Mouse (Mus musculus): Measurements from ENCODE around the gene Ice1. TPM values are rescaled to one million over a fixed set of nuclear protein-coding genes. Genes with fewer than 3 reads are reported as not detected.

The Ice1 gene
- total RNA-seq (2021): 10 to 100 TPM; 29.4 to 29.9 TPM
- long read RNA-seq, experiment 1, partial matches to known transcripts: 3 of 6 reads
- long read RNA-seq, experiment 1, other reads (novel, unspliced or antisense): 3 of 6 reads
- long read RNA-seq, experiment 2, partial matches to known transcripts: 2 of 6 reads
- long read RNA-seq, experiment 2, other reads (novel, unspliced or antisense): 4 of 6 reads

- DNase-seq: peak in 1 of 2 experiments; percentile 14
Measured at GRCm38 (mm10) chr13:70637282-70637661, at the start of gene Ice1. Ice1 (minus strand) TSS chr13:70637634.

DNA sequence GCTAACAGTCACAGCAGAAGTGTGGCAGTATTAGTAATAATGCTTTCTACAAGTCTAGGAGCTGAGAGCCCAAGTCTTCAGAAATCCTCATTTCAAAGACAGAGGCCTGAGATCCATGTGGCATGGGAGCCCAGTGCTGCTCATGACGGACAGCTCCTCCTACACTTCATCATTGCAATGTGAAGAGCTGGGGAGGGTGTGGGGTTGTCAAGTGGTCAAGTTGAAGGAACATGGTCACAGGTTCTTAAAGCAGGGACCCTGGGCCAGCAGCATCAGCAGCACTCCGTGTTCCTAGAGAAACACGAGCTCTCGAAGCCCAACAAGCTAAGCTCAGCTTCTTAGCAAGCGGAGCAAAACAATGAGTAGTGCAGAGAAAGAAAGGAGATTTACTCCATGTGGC lies 48.4 kb upstream of the Ice1 start:
- no peak for DNase-seq

DNA sequence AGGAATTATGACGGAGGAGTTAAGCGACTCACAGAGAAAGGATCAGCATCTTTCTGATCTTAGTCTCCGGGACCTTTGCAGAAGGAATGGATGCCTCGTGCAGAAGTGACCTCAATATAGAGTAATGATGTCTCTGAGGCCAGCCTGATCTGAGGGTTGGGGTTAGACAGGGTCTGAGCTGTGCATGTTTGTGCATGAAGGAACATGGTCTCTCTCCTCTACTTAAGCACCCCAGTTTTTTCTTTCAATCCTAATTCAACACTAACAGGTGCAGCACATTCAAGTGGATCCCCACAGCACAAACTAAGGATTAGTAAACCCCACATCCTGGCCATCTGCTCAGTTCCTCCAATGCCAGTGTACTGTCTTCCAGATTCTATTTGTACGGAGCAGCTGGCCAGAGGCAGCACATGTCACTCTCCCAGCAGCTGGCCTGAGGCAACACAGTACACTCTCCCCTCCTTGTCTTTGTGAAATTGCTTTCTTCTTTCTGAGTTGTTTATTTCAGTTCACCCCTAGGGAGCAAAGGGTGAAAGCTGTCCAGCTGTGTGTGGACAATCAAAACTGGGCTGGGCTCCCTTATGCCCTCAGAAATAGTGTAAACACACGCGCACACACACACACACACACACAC lies 47.7 kb upstream of the Ice1 start:
- DNase-seq: peak; percentile 7 to 14

DNA sequence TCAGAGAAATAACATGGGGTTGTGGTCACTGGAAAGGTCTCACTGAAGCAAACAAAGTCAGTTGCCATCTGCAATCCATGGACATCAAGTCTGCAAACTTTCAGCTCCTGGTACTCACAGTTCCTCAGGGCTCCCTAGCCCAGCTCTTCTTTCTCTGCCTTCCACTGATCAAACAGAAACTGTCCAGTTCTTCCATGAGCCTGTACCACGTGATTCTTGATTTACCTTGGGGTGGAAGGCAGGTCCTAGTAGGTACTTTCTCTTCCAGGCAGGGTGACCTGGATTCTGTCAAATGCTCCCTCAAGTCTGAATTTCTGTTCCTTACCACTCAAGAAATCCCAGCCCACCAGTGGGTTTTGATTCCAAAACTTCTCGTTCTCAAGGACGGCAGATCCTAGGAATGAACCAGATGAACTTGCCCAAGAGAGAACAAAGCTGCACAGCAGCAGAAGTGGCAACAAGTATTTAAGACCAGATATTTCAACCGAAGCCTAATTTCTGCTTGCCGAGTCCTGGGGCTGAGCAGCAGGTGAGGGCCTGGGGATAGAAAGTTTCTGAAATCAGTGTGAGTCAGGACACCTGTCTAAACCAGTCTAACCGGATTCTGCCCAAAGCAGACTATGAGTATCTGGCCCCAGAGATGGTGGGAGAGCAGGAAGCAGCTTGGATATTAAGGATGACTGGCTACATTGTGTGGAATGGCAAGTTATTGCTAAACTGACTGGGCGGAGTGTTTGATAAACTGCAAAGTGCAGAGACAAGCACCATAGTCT lies 44.2 kb upstream of the Ice1 start:
- no peak for DNase-seq

- DNase-seq: no peak
Measured at GRCm38 (mm10) chr13:70680316-70680715, 42.9 kb upstream of the Ice1 start.

- no peak for DNase-seq
Measured at GRCm38 (mm10) chr13:70677689-70678088, 40.3 kb upstream of the Ice1 start.

DNA sequence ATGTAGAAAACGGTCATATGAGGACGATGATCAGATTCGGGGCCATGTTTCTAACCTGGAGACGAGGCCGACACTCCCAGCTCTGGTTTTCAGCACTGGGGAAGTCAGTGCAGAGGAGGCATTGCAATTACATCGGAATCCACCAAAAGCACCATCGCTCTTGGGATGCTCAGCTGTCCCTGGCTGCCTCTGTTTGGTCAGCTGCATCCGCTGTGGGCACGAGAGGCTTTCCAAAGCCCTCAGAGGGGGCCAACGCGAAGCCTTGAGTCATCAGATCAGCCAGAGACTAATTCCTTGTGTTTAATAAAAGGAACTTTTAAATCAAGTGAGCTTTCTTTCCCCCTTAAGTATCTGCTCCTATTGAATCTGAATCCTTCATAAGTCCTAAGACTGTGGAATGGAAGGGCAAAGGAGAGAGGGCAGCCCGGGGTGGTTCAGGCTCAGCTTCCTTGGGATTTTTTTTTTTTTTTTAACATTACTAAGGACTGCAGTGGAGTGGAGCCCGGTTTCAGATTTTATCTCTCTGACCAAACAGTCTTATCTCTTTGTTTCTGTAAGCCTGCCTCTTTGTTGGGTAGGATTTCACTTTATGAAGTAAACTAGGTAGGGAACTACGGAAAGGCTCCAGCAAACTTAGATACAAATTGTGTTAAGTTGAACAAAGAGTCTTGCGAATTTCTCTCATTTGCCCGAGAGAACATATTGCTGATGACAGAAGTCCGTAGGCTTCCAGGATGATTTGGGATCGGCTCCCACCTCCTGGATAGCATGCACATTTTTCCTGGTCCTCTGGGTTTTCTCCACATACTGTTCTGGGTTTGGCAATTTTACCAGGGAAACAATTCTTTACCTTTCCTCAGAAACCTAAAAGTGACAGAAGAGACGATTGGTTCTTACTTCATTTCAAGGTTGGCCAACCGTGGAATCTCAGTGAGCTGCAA lies 39.1 kb upstream of the Ice1 start:
- DNase-seq: no peak

DNA sequence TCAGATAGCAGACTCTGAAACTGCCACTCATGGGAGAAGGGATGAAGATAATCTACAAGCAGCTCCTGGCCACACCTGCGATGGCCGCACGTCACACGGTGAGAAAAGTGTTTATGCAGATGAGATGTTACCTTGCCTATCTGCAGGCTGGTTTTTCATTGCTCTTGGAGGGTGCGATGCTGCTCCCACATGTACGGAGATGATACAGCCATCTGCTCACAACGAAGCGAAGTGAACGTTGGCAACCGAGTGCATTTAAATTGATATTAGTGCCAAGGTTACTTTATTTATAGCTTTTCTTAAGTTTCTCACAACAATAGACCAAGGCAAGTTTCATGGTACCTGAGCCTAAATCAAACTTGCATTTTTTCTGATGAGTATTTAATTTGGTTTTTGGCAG lies 37.6 kb upstream of the Ice1 start:
- DNase-seq: no peak

DNA sequence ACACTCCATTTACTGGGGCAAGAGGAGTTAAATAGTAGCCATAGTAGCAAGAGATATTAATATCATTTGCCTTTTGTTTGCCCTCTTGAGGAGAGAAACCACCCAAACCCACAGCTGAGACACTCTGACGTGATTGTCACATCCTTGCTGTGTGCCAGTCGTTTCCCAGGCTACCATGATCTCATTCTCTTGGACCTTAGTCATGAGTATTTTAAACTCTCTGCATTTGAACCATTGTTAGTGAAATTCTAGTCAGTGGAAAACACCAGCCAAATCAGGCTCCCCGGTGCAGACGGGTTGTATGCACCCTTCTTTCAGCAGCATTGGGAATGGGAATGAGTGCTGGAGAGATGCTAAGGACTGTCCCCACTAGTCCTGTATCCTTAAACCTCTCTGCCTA lies 32.6 kb upstream of the Ice1 start:
- DNase-seq: no peak

GRCm38 (mm10) chr13:70659715-70660114 lies 22.3 kb upstream of the Ice1 start:
- no peak for DNase-seq

DNA sequence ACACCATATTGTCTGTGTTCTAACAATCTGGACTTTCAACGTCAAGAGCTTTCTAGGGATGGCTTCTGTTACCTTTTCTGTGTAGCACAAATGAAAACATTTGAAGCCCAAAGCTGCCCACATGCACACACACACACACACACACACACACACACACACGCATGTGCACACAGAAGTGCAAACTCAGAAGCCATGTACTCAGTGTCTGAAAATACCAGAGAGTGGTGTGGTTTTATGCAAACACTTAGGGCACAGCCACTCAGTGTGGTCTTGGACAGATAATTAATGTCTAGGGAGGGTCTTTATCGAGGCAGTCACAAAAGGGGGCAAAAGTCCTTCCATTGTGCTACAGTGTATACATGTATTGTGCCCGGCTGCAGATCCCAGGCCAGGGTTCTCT lies 19.3 kb upstream of the Ice1 start:
- no peak for DNase-seq

DNA sequence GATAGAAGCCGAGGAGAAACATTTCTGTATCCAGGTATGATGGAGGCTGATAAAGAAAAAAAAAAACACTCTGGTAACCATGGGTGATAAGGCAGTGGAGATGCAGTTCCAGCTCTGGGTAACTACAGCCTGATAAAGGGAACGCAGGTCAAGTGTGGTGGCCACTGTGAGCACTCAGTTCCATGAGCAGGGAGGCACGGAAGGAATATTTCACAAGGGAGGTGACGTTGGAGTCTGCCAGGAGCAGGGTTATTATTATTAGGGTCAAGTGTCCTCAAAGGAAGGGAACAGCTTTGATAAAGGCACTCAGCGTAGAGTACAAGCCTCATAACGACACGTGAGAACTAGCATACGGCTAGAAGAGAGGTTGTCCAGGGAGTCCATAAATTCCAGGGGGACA lies 18.9 kb upstream of the Ice1 start:
- no peak for DNase-seq

DNA sequence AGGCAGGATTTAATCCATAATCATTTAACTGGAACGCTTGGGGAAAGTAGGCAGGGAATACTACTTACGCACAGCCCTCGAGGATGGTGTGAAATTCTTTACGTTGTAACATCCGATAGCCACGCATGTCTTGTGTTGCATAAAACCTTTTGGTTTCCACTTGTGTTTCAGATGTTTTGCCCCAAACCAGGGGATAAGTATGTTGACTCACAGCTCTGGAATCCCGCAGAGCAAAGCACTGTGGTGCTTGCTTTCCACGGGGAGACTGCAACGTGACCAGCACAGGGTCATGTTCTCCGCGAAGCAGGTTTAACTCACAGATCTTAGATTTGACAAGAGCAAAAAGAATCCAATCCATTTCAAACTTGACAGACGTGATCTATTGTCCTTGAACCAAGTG lies 18.1 kb upstream of the Ice1 start:
- DNase-seq: no peak

- peak; percentile 63 to 86 for DNase-seq
Measured at GRCm38 (mm10) chr13:70654091-70654770, 16.8 kb upstream of the Ice1 start.

DNA sequence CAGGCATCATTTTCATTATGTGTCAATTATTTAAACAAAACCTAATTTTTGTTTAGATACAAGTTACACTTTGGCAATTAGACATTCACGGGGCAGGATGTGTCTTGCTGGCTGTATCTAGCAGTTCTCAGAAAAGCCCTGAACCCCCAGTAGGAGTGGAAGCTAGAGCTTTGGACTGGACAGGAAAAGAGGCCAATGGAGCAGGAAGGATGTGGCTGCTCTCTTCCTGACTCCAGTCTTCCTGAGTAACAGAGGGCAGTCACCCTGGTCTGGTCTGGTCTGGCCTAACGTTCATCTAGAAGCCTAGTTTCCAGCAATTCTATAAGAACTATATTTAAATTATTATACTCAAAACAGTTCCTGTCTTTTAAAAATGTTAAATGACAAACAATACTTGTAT lies 16.0 kb upstream of the Ice1 start:
- peak in 1 of 2 experiments; percentile 25 for DNase-seq

- peak in 1 of 2 experiments; percentile 45 for DNase-seq
Measured at GRCm38 (mm10) chr13:70650011-70650436, 12.6 kb upstream of the Ice1 start.

GRCm38 (mm10) chr13:70645968-70646505 lies 8.6 kb upstream of the Ice1 start:
- DNase-seq: no peak

GRCm38 (mm10) chr13:70644083-70644462 lies 6.6 kb upstream of the Ice1 start:
- no peak for DNase-seq

DNA sequence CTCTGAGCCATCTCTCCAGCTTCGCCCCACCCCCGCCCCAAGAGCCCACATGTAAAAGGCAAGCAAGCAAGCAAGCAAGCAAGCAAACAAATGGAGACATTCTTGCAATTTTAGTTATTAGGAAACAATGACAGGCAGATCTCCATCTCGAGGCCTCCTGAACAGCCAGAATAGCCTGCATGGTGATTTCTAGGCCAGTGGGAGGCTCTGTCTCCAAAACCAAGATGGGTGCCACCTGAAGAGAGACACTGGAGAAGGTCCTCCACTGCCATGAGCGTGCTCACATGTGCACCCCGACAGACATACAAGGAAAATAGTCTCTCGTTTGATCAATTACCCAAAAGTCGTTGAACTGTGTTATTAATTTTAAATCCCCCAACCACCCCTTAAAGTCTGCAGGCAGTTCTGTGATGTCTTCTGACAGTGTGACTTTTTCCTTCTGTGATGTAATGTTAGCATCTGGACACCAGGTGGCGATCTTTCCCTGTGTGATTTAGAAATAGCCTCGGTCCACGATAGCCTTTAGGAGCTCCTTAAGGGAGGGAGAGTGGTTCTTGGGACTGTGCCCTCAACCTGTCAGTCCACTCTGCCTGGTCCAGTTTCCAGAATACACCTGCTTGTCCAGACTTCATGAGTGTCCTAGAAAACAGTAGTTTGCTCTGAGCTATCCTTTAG lies 6.1 kb upstream of the Ice1 start:
- peak; percentile 32 to 80 for DNase-seq

DNA sequence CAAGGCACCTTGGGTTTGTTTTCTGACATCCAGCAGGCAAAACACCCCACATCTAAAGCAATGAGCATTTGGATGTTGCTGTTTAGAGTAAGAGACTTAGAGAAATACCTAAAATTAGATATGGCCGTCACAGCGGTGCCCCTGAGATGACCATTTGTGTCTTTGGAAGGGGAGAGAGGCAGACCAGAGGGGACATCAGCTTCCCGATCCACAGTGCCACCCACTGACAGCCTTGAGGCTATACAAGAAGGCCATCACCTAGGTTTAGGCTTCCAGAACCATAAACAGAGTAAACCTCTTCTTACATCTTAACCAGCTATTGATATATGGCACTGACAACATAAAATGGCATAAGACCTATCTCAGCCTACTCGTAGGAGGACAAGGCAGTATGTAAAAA lies 4.5 kb upstream of the Ice1 start:
- no peak for DNase-seq

- no peak for DNase-seq
Measured at GRCm38 (mm10) chr13:70641381-70641780, 3.9 kb upstream of the Ice1 start.

Measured in heart, adult 18-20 months (tissue).